Mouse (Mus musculus): ENCODE measurements around the gene Drc7. TPM values are rescaled to one million over a fixed set of nuclear protein-coding genes. Genes with fewer than 3 reads are reported as not detected.
"Not testable (repeated sequence)": the region's sequence is repeated elsewhere in the genome, so short reads cannot be mapped to it uniquely, and the experiment has no call there.

Gene Drc7
- polyA plus RNA-seq (2016; fragmentation: Nextera tagmentation; extraction: Ambion mirVana), result 0.68 and 0.88 TPM in 2 replicates

GRCm38 (mm10) chr8:95054927-95055510, at the start of gene Drc7:
Gene Drc7, plus strand, starts transcription at chr8:95055103.
- DNase-seq (ENCODE audit: low spot score), result no peak
- H3K36me3 ChIP-seq, result no peaks in the 10 kb centered on the region
- no peaks in the 10 kb centered on the region for H3K9me3 ChIP-seq
- H3K4me1 ChIP-seq (replicated peaks), result 0 out of 2 replicates have a peak, but pooled peaks cover 3% of the 10 kb centered on the region
- 25% methylated on average over 2 of the region's 2 CpGs for WGBS
- no peak within 1 kb of the TSS for H3K27ac ChIP-seq
- H3K4me3 ChIP-seq, result no peak within 1 kb of the TSS
- H3K27me3 ChIP-seq (ENCODE audit: insufficient read depth, poor library complexity, severe bottlenecking), result no peaks in the 10 kb centered on the region

- Histone ChIP-seq H3K4me3 (no peak overlapping the region), H3K27ac (no peak overlapping the region), H3K9me3 (no peaks in the 10 kb centered on the region), H3K4me1 (replicated peaks) (peaks cover 24% of the 10 kb centered on the region), H3K27me3 (ENCODE audit: insufficient read depth, poor library complexity, severe bottlenecking) (no peaks in the 10 kb centered on the region), H3K36me3 (peaks cover 86% of the 10 kb centered on the region)
- WGBS, result 89% methylated on average over 15 of the region's 15 CpGs
- no peak for DNase-seq (ENCODE audit: low spot score)
Measured at GRCm38 (mm10) chr8:95012442-95012919, 42.4 kb upstream of the Drc7 start.

DNA sequence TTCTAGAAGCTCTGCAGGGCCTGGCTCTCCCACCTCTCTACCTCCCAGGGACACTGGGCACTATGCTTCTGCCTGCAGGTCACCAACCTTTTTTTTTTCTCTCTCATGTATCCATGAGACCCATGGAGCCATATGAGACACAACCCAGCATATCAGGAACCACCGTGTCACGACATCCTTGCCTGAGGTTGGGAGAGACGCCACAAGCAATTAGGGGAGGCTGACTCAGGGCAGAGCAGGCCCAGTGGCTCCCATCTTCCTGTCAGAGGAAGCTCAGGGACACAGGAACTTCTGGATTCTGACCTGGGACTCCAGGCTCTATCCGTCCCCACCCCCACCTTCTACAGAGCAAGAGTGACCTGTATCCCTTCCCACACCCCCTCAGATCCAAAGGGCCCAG, 39.0 kb upstream of the Drc7 start:
- Histone ChIP-seq H3K4me3 (no peak overlapping the region), H3K36me3 (peaks cover 53% of the 10 kb centered on the region), H3K9me3 (no peaks in the 10 kb centered on the region), H3K4me1 (replicated peaks) (peaks cover 29% of the 10 kb centered on the region), H3K27ac (no peak overlapping the region), H3K27me3 (ENCODE audit: insufficient read depth, poor library complexity, severe bottlenecking) (no peaks in the 10 kb centered on the region)
- DNase-seq (ENCODE audit: low spot score), result no peak
- 80% methylated on average over 4 of the region's 4 CpGs for WGBS

GRCm38 (mm10) chr8:95016684-95017083, 38.2 kb upstream of the Drc7 start:
- no peak for DNase-seq (ENCODE audit: low spot score)
- Histone ChIP-seq H3K4me3 (no peak overlapping the region), H3K36me3 (peaks cover 44% of the 10 kb centered on the region), H3K27ac (peak overlapping the region; percentile 12; the same call in 1 of the 2 replicates), H3K4me1 (replicated peaks) (peaks cover 27% of the 10 kb centered on the region), H3K27me3 (ENCODE audit: insufficient read depth, poor library complexity, severe bottlenecking) (no peaks in the 10 kb centered on the region), H3K9me3 (no peaks in the 10 kb centered on the region)
- WGBS, result 53% methylated on average over 4 of the region's 4 CpGs

DNA sequence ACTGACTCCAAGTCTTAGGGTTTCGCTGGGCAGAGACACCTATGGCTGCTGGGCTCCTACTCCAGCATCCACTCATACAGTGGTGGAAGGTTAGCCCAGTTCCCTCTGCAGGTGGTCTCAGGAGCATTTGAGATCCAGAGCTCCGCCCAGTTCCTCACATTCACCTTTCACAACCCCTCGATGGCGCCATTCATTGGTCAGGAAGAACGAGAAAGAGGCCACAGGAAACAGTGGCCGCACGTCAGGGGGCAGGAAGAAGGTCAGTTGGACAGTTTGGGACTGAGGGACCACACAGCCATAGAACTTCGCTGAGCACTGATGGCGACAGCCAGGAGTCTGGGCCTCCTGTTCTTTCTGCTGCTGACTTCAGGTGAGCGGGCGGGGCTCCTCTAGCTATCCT, 37.5 kb upstream of the Drc7 start, which contains the start of gene Adgrg3:
Adgrg3 (plus strand) TSS at position 242 of the 400 bp plus-strand sequence.
- Histone ChIP-seq H3K27me3 (ENCODE audit: insufficient read depth, poor library complexity, severe bottlenecking) (no peaks in the 10 kb centered on the region), H3K9me3 (no peaks in the 10 kb centered on the region), H3K27ac (peak within 1 kb of the TSS; percentile 13), H3K4me3 (no peak within 1 kb of the TSS), H3K36me3 (peaks cover 37% of the 10 kb centered on the region), H3K4me1 (replicated peaks) (peaks cover 24% of the 10 kb centered on the region)
- DNase-seq (ENCODE audit: low spot score), result no peak
- 81% methylated on average over 11 of the region's 11 CpGs for WGBS

- no peaks in the 10 kb centered on the region for H3K27me3 ChIP-seq (ENCODE audit: insufficient read depth, poor library complexity, severe bottlenecking)
- DNase-seq (ENCODE audit: low spot score), result no peak
- no peak overlapping the region for H3K4me3 ChIP-seq
- peaks cover 31% of the 10 kb centered on the region for H3K4me1 ChIP-seq (replicated peaks)
- no peak overlapping the region for H3K27ac ChIP-seq
- 86% methylated on average over 9 of the region's 9 CpGs for WGBS
- H3K36me3 ChIP-seq, result peaks cover 30% of the 10 kb centered on the region
- H3K9me3 ChIP-seq, result no peaks in the 10 kb centered on the region
Measured at GRCm38 (mm10) chr8:95017969-95018635, 36.8 kb upstream of the Drc7 start.

DNA sequence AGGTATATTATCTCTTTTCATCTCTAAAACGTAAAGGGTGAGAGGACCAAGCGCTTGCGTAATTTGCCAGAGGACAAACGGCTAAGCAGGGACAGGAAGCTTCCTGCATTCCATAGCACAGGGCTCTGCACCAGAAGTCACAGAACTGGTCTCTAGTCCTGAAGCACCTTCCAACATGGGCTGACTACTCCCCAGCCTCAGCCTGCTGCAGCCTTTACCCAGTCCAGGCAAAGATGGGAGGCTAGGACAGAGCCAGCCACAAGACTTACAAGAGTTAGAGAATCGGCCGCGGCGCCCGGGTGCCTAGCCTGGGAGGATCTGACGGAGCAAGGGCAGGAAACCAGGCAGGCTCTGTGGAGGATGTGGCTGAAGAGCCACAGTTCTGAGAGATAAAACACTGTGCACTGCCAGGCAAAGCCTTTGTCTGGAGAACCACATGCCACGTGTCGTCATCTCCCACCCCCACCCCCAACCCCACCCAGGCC, 34.6 kb upstream of the Drc7 start:
- peak overlapping the region; percentile 60 for H3K27ac ChIP-seq
- H3K4me1 ChIP-seq (replicated peaks), result peaks cover 42% of the 10 kb centered on the region
- no peak for DNase-seq (ENCODE audit: low spot score)
- no peaks in the 10 kb centered on the region for H3K27me3 ChIP-seq (ENCODE audit: insufficient read depth, poor library complexity, severe bottlenecking)
- H3K4me3 ChIP-seq, result no peak overlapping the region
- 78% methylated on average over 12 of the region's 12 CpGs for WGBS
- H3K9me3 ChIP-seq, result no peaks in the 10 kb centered on the region
- peaks cover 8% of the 10 kb centered on the region for H3K36me3 ChIP-seq

DNA sequence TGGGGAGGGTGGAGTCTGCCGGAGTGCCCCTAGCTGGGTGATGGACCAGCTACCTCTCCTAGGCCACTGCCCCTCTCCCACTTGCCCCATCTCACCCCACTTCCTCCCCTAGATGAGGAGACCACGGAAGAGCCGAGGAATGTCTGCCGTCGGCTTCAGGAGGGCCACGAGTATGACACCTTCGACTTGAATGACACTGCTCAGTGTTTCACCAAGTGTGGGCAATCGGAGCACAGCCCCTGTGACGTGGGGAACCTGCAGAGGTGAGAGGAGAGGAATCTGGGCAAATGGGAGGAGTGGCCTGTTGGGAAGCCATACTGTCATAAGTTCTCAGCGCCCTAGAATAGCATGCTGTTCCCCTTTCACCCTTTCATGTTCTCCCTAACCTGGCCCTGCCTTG, 34.1 kb upstream of the Drc7 start:
- DNase-seq (ENCODE audit: low spot score), result no peak
- Histone ChIP-seq H3K9me3 (no peaks in the 10 kb centered on the region), H3K4me1 (replicated peaks) (peaks cover 41% of the 10 kb centered on the region), H3K27ac (peak overlapping the region; percentile 60), H3K36me3 (peaks cover 3% of the 10 kb centered on the region), H3K4me3 (no peak overlapping the region), H3K27me3 (ENCODE audit: insufficient read depth, poor library complexity, severe bottlenecking) (no peaks in the 10 kb centered on the region)
- WGBS, result 86% methylated on average over 10 of the region's 10 CpGs

DNA sequence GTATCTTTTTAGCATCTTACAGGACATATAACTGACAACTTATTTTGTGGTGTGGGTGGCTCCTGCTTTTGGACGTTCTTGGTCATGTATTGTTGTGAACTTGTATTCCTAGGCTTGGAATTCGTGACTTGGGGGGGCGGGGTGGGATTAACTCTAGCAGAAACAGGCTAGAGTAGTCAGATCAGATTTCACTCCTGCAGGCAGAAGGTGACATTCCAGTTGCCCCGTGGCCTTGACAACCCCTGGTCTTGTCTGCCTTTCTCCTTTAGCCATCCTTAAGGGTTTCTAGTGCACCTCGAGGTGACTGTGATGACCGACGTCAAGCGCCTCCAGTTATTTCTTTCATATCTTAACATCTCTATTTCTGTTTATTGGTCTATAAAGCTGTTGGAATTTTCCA, 31.7 kb upstream of the Drc7 start:
- Histone ChIP-seq H3K9me3 (no peaks in the 10 kb centered on the region), H3K36me3 (no peaks in the 10 kb centered on the region), H3K4me3 (no peak overlapping the region), H3K27me3 (ENCODE audit: insufficient read depth, poor library complexity, severe bottlenecking) (no peaks in the 10 kb centered on the region), H3K4me1 (replicated peaks) (peaks cover 20% of the 10 kb centered on the region), H3K27ac (no peak overlapping the region)
- DNase-seq (ENCODE audit: low spot score), result no peak
- WGBS, result 25% methylated on average over 8 of the region's 8 CpGs

DNA sequence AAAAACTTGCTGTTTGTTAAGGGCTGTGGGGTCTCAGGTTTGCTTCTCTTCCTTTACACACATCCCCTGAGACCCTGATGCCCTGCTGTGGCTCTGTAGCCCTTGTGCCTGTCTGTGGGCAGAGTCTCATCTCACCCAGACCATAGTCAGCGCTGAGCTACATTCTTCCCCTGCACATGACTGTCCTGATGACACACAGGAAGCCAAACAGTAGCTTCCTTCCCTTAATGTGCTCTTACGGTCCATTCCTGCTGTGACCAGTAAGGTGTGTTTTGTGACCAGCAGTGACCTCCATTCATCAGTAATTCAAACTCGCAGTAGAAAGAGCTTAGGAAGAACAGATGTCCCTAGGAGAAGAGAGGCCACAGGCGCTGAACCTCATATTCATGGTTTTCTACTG, 30.5 kb upstream of the Drc7 start:
- Histone ChIP-seq H3K27me3 (ENCODE audit: insufficient read depth, poor library complexity, severe bottlenecking) (no peaks in the 10 kb centered on the region), H3K27ac (no peak overlapping the region), H3K4me1 (replicated peaks) (peaks cover 20% of the 10 kb centered on the region), H3K9me3 (no peaks in the 10 kb centered on the region), H3K36me3 (no peaks in the 10 kb centered on the region), H3K4me3 (no peak overlapping the region)
- 79% methylated on average over 4 of the region's 4 CpGs for WGBS
- DNase-seq (ENCODE audit: low spot score), result no peak

GRCm38 (mm10) chr8:95025421-95025820, 29.5 kb upstream of the Drc7 start:
- no peaks in the 10 kb centered on the region for H3K27me3 ChIP-seq (ENCODE audit: insufficient read depth, poor library complexity, severe bottlenecking)
- 75% methylated on average over 2 of the region's 2 CpGs for WGBS
- H3K9me3 ChIP-seq, result no peaks in the 10 kb centered on the region
- H3K4me3 ChIP-seq, result no peak overlapping the region
- no peak for DNase-seq (ENCODE audit: low spot score)
- no peak overlapping the region for H3K27ac ChIP-seq
- peaks cover 20% of the 10 kb centered on the region for H3K4me1 ChIP-seq (replicated peaks)
- H3K36me3 ChIP-seq, result no peaks in the 10 kb centered on the region

- H3K27me3 ChIP-seq (ENCODE audit: insufficient read depth, poor library complexity, severe bottlenecking); DNase-seq (ENCODE audit: low spot score); H3K36me3 ChIP-seq; H3K4me1 ChIP-seq (replicated peaks); H3K27ac ChIP-seq; H3K4me3 ChIP-seq; H3K9me3 ChIP-seq: not testable (repeated sequence)
- WGBS, result 59% methylated on average over 7 of the region's 7 CpGs
Measured at GRCm38 (mm10) chr8:95028391-95028790, 26.5 kb upstream of the Drc7 start.

Measured in hindbrain, embryonic 10.5 days (tissue).